ENCODE assay signal across 18 mouse cellular contexts in the genomic region with DNA sequence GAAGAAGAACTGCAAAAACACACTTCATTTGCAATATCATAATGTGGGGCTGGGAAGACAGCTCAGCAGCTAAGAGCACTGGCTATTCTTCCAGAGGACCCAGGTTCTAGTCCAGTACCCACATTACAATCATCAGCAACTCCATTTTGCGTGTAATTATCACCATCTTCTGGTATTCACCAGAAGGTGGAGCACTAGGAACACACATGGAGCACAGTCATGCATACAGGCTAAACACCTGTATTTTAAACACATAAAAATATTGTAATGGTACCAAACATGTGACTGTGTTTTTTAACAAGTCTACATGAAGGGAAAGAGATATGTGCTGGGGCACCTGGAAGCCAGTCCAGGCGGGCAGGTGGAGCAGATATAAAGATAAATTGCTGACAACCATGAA. TPM values are rescaled to one million over a fixed set of nuclear protein-coding genes. Genes with fewer than 3 reads are reported as not detected.
DNase-seq lines count a peak whose midpoint lies in the region; ATAC-seq and TF ChIP-seq lines count a peak whose summit lies in the region.
"Had no signal": no experiment of that assay in that cellular context is flagged by ENCODE, and none has a peak within 500 bp of the region (broad histone marks: within the 10 kb centered on the region; RNA-seq: fewer than 3 reads in every experiment).

No protein-coding gene starts in this region.

- no peak for DNase-seq in layer of hippocampus, adult 2 months (ENCODE audit: low spot score in 2 of 2)
- no peak for DNase-seq in layer of hippocampus, adult 9-11 months
- peak; percentile 15 for DNase-seq in thymus, postnatal 14 days
- no peak for DNase-seq in thymus, adult 18-20 months
- DNase-seq in R1 (ENCODE audit: low read depth, low spot score), result peak; percentile 12
- DNase-seq in splenic B cell, adult 2 months (ENCODE audit: low read depth, low spot score), result peak; percentile 45
- DNase-seq in heart, postnatal 36 days, result no peak
- DNase-seq: cerebellum, adult 18-20 months; kidney, adult 11 months; kidney, postnatal 4 days; lung, embryonic 14.5 days had no signal

- peak; percentile 74 for TF ChIP-seq CTCF in layer of hippocampus, adult 2 months (conservative IDR thresholded peaks at IDR 0.05)

- no peak for ATAC-seq in cerebellum, adult (ENCODE audit: insufficient number of reproducible peaks, low FRiP score, low TSS enrichment)

- no peaks in the 10 kb centered on the region for H3K27me3 ChIP-seq in splenic B cell, adult 2 months (ENCODE audit: control insufficient read depth, insufficient read depth, low read length, poor library complexity, severe bottlenecking)
- H3K27me3 ChIP-seq: embryonic facial prominence, embryonic 15.5 days; forebrain, embryonic 12.5 days; heart, embryonic 13.5 days; megakaryocyte, embryonic 14.5 days; neural tube, embryonic 13.5 days had no signal

- H3K27ac ChIP-seq in layer of hippocampus, adult 2 months, result no peak overlapping the region
- H3K27ac ChIP-seq: embryonic facial prominence, embryonic 15.5 days; forebrain, embryonic 12.5 days; heart, embryonic 13.5 days; hindbrain, embryonic 10.5 days; neural tube, embryonic 13.5 days had no signal

- no peak overlapping the region for H3K4me3 ChIP-seq in layer of hippocampus, adult 2 months
- H3K4me3 ChIP-seq: embryonic facial prominence, embryonic 15.5 days; forebrain, embryonic 12.5 days; heart, embryonic 13.5 days; hindbrain, embryonic 10.5 days; megakaryocyte, embryonic 14.5 days; neural tube, embryonic 13.5 days had no signal

- intact Hi-C loops in heart, postnatal 36 days (cut with DNase I), result no loop called here

- H3K36me3 ChIP-seq in splenic B cell, adult 2 months (ENCODE audit: control insufficient read depth, insufficient read depth, low read length, poor library complexity, severe bottlenecking), result no peaks in the 10 kb centered on the region
- H3K36me3 ChIP-seq: embryonic facial prominence, embryonic 15.5 days; forebrain, embryonic 12.5 days; heart, embryonic 13.5 days; hindbrain, embryonic 10.5 days; neural tube, embryonic 13.5 days had no signal

RNA-seq across cellular contexts. Expression of a gene that starts 55.0 kb away (rescaled TPM):
- 1 to 10 TPM; 6.6 to 9.7 TPM for total RNA-seq in layer of hippocampus, adult 2 months (2021)
- total RNA-seq in heart, postnatal 36 days (2021), result not detected

Comparison
In these comparisons a context has a peak if more than half of its experiments do, and no peak if none do; other contexts are left out.
1. DNase-seq: peak in thymus, postnatal 14 days (single experiment), R1 (single experiment) and splenic B cell, adult 2 months (single experiment); none in layer of hippocampus, adult 2 months (0 of 2), layer of hippocampus, adult 9-11 months (single experiment), thymus, adult 18-20 months (0 of 2) and heart, postnatal 36 days (0 of 2).
2. RNA of a gene that starts 55.0 kb away (total RNA-seq): 6.6 to 9.7 TPM in layer of hippocampus, adult 2 months; not detected in heart, postnatal 36 days; every median in the first group is over 4 times any median in the second.